Mouse (Mus musculus) forebrain, embryonic 11.5 days (tissue): ENCODE measurements around the gene Sntg2. TPM values are rescaled to one million over a fixed set of nuclear protein-coding genes. Genes with fewer than 3 reads are reported as not detected.

Experiments used
- ATAC-seq: fragments of 200-750 bp; cut with Nextera tagmentation; replicated peaks from 2 replicates; pipeline ENCODE4 v1.8.0; 2017; ENCODE audit warnings: moderate TSS enrichment; ENCODE audit not compliant: low FRiP score
- DNase-seq: peaks from one replicate; pipeline ENCODE4 v3.0.0-alpha.2; 2017; ENCODE audit warnings: low spot score
- H3K27ac ChIP-seq: fragments of 300-500 bp; sonication (generic); 2 replicates; pipeline ENCODE4 v1.5.1; 2014; ENCODE audit warnings: low read depth, low read length
- H3K27me3 ChIP-seq: fragments of 300-500 bp; sonication (generic); 2 replicates; pipeline ENCODE4 v1.6.1; 2014; ENCODE audit warnings: mild to moderate bottlenecking, low read length, mixed read lengths; ENCODE audit not compliant: control insufficient read depth, insufficient read depth
- H3K36me3 ChIP-seq: fragments of 300-500 bp; sonication (generic); 2 replicates; pipeline ENCODE4 v1.6.1; 2014; ENCODE audit warnings: mild to moderate bottlenecking, low read length, moderate library complexity, mixed read lengths; ENCODE audit not compliant: control insufficient read depth, insufficient read depth
- H3K4me1 ChIP-seq: fragments of 300-500 bp; sonication (generic); replicated peaks from 2 replicates; pipeline ENCODE4 v1.6.1; 2014; ENCODE audit warnings: low read length, mixed read lengths; ENCODE audit not compliant: control insufficient read depth, insufficient read depth
- H3K4me2 ChIP-seq: fragments of 300-500 bp; sonication (generic); 2 replicates; pipeline ENCODE4 v1.6.1; 2014; ENCODE audit warnings: low read depth, mild to moderate bottlenecking, low read length, moderate library complexity, mixed read lengths; ENCODE audit not compliant: severe bottlenecking
- H3K4me3 ChIP-seq: fragments of 300-500 bp; sonication (generic); 2 replicates; pipeline ENCODE4 v1.5.1; 2014; ENCODE audit warnings: low read depth, low read length
- H3K9ac ChIP-seq: fragments of 300-500 bp; sonication (generic); 2 replicates; pipeline ENCODE4 v1.6.1; 2014; ENCODE audit warnings: low read length
- H3K9me3 ChIP-seq: fragments of 300-500 bp; sonication (generic); 2 replicates; pipeline ENCODE4 v1.6.1; 2016; ENCODE audit warnings: low read length, mixed read lengths; ENCODE audit not compliant: control insufficient read depth
- WGBS: fragments of 180-500 bp; shearing (Covaris S2); extraction: QIAGEN DNeasy Blood & Tissue Kit; methylation state at CpG from one replicate; pipeline ENCODE4 v1.1.7; 2014; 5-methylcytosine and 5-hydroxymethylcytosine counted together
- polyA plus RNA-seq: library from polyadenylated mRNA; unstranded; fragments of >200 nt; fragmentation: Nextera tagmentation; extraction: Ambion mirVana; gene quantifications from 2 replicates; pipeline ENCODE4 v1.2.1, GENCODE M21; 2014

Sntg2 gene
- polyA plus RNA-seq, 1 experiment from 2014 or later, result 0.44 TPM

- Histone ChIP-seq H3K9ac (no peak overlapping the region), H3K4me1 (no peaks in the 10 kb centered on the region), H3K36me3 (no peaks in the 10 kb centered on the region), H3K27me3 (no peaks in the 10 kb centered on the region), H3K9me3 (no peaks in the 10 kb centered on the region), H3K27ac (no peak overlapping the region), H3K4me3 (no peak overlapping the region), H3K4me2 (no peak overlapping the region)
- no peak for ATAC-seq
- no peak for DNase-seq
Measured at GRCm38 (mm10) chr12:30313021-30313420, 60.2 kb downstream of the Sntg2 start.

- DNase-seq (no peak), ATAC-seq (no peak)
- Histone ChIP-seq H3K9me3 (no peaks in the 10 kb centered on the region), H3K27me3 (no peaks in the 10 kb centered on the region), H3K4me2 (no peak overlapping the region), H3K4me1 (no peaks in the 10 kb centered on the region), H3K27ac (no peak overlapping the region), H3K9ac (no peak overlapping the region), H3K36me3 (no peaks in the 10 kb centered on the region), H3K4me3 (no peak overlapping the region)
- 78% methylated on average over 5 of the region's 5 CpGs for WGBS
Measured at GRCm38 (mm10) chr12:30308197-30308939, 64.8 kb downstream of the Sntg2 start.

DNA sequence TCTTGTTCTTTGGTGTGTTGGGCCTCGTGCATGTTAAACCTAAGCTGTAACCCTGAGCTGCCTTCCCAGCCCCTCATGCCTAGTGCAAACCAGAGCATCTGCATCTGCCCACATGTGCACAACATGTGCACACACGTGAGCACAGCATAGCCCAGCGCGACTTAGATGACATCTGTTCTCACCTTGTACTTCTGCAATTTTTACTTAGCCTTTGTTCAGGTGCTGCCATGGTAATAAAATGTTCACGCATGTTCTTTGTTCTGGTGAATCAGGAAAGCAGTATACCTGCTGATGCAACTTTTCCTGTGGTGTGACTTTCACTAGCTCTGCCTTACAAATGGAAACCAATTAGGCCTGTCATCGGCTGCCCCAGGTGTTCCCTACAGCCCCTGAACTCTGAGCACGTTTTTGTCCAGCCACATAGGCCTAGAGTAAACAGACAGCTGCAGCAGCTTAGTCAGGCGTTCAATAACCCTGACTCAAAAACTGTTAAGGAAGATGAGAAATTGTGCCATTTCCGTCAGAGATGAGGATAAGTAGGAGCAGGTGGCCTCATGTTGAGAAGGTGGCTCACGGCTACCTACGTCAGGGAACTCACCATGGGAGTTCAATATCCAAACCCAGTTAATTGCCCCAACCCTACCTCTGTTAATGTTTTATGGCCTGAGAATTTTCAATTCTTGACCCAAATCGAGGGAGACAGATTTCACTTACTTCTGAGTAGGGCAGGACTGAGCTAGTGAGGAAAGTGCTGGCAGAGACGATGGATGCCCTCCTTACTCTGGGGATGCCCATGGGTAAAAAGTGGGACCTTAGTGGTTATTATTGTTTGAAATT is 80.2 kb downstream of the Sntg2 start:
- 86% methylated on average over 13 of the region's 13 CpGs for WGBS
- DNase-seq (no peak), ATAC-seq (no peak)
- Histone ChIP-seq H3K4me2 (no peak overlapping the region), H3K27me3 (no peaks in the 10 kb centered on the region), H3K36me3 (no peaks in the 10 kb centered on the region), H3K4me1 (no peaks in the 10 kb centered on the region), H3K27ac (no peak overlapping the region), H3K4me3 (no peak overlapping the region), H3K9ac (no peak overlapping the region), H3K9me3 (no peaks in the 10 kb centered on the region)

- no peak for DNase-seq
- no peak overlapping the region for H3K4me3 ChIP-seq
- H3K4me2 ChIP-seq, result no peak overlapping the region
- H3K36me3 ChIP-seq, result no peaks in the 10 kb centered on the region
- H3K9me3 ChIP-seq, result no peaks in the 10 kb centered on the region
- H3K4me1 ChIP-seq, result no peaks in the 10 kb centered on the region
- H3K27ac ChIP-seq, result no peak overlapping the region
- WGBS, result 57% methylated on average over 5 of the region's 5 CpGs
- H3K9ac ChIP-seq, result no peak overlapping the region
- no peak for ATAC-seq
- no peaks in the 10 kb centered on the region for H3K27me3 ChIP-seq
Measured at GRCm38 (mm10) chr12:30286888-30287573, 86.1 kb downstream of the Sntg2 start.

DNA sequence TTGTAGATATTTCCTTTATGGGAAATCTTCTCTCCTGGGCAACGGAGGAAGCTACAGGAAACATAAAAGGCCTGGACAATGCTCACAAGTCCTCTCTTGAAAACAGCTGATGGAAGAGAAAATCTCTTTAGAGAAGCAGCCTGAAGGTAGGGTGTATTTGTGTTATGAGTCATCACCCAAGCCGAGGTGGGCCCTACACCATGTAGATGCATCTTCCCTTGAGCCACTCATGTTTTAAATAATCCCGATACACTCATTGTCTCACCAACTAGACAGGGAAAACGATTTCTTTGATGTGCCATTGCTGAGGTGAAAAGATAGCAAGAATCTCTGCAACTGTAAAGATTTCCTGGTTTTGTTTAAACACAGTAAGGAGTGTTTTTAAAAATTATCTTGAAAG is 89.4 kb downstream of the Sntg2 start:
- Histone ChIP-seq H3K27ac (no peak overlapping the region), H3K36me3 (no peaks in the 10 kb centered on the region), H3K9me3 (no peaks in the 10 kb centered on the region), H3K4me3 (no peak overlapping the region), H3K9ac (no peak overlapping the region), H3K4me2 (no peak overlapping the region), H3K27me3 (no peaks in the 10 kb centered on the region), H3K4me1 (no peaks in the 10 kb centered on the region)
- no peak for ATAC-seq
- WGBS, result 81% methylated on average over 4 of the region's 4 CpGs
- no peak for DNase-seq

- Histone ChIP-seq H3K4me1 (no peaks in the 10 kb centered on the region), H3K9ac (no peak overlapping the region), H3K36me3 (no peaks in the 10 kb centered on the region), H3K27me3 (no peaks in the 10 kb centered on the region), H3K4me3 (no peak overlapping the region), H3K4me2 (no peak overlapping the region), H3K27ac (no peak overlapping the region), H3K9me3 (no peaks in the 10 kb centered on the region)
- 89% methylated on average over 8 of the region's 8 CpGs for WGBS
- ATAC-seq (no peak), DNase-seq (no peak)
Measured at GRCm38 (mm10) chr12:30272242-30272985, 100.8 kb downstream of the Sntg2 start.

DNA sequence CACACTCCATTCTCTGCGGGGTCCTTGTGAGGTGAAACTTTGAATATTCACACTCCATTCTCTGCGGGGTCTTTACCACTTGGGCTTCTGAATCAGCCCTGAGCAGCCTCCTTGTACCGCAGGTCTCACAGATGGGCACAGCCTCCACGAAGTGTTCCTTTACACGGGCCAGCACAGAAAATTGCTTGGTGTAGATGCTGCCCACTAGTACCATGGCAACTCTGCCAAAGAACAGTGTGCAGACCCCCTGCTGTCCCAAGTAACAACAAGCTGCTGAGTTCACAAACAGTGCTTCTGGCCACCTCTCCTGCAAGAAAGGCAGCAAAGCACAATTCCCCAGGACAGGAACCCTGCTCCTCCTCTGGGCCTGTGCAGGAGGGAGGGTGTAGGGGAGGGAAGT is 109.0 kb downstream of the Sntg2 start:
- 66% methylated on average over 5 of the region's 5 CpGs for WGBS

GRCm38 (mm10) chr12:30261187-30261586 is 112.0 kb downstream of the Sntg2 start:
- no peaks in the 10 kb centered on the region for H3K4me1 ChIP-seq
- no peak for ATAC-seq
- DNase-seq, result no peak
- H3K9me3 ChIP-seq, result no peaks in the 10 kb centered on the region
- no peaks in the 10 kb centered on the region for H3K27me3 ChIP-seq
- H3K9ac ChIP-seq, result no peak overlapping the region
- no peaks in the 10 kb centered on the region for H3K36me3 ChIP-seq
- H3K27ac ChIP-seq, result no peak overlapping the region
- WGBS, result 76% methylated on average over 2 of the region's 2 CpGs
- no peak overlapping the region for H3K4me2 ChIP-seq
- no peak overlapping the region for H3K4me3 ChIP-seq

More for the DNA sequence above, 109.0 kb downstream of the Sntg2 start:
- no peak overlapping the region for H3K4me2 ChIP-seq
- no peak overlapping the region for H3K4me3 ChIP-seq
- ATAC-seq (no peak), DNase-seq (no peak)
- no peaks in the 10 kb centered on the region for H3K9me3 ChIP-seq
- no peaks in the 10 kb centered on the region for H3K36me3 ChIP-seq
- H3K9ac ChIP-seq, result no peak overlapping the region
- no peaks in the 10 kb centered on the region for H3K4me1 ChIP-seq
- H3K27ac ChIP-seq, result no peak overlapping the region
- H3K27me3 ChIP-seq, result no peaks in the 10 kb centered on the region
